Mouse (Mus musculus): ENCODE data around the gene Krba1.

DNA sequence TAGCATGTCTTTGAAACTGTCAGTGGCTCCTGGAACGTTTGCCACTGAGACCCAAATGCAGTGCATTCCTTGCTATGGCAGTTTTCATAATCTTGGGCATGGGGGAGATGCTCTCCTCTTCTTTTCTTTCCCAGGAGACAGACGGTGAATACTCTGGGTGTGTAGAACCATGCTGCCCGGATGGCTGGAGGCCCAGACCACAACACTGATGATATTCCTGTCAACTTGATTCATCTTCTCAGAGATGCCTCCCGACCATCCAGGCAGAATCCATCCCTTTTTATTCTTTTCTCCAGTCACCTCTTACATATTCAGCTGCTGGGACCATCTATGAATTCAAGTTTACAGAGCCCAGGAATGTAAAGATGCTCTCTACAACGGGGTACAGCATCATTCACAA, 35.4 kb downstream of the Krba1 start:
- TF ChIP-seq CTCF (IDR thresholded peaks at IDR 0.05; ENCODE audit: control insufficient read depth, insufficient read depth, low read length), result no peak
- no peak for TF ChIP-seq POLR2A (IDR thresholded peaks at IDR 0.05; ENCODE audit: borderline replicate concordance, control insufficient read depth, low read depth, low read length)
